8 mouse cellular contexts compared by ENCODE assay signal in genomic region chr12:17175531-17175951, GRCm38 (mm10). TPM values are rescaled to one million over a fixed set of nuclear protein-coding genes. Genes with fewer than 3 reads are reported as not detected.
DNase-seq lines count a peak whose midpoint lies in the region; ATAC-seq and TF ChIP-seq lines count a peak whose summit lies in the region.

No protein-coding gene starts in this region.

- H3K9ac ChIP-seq in lung, embryonic 16.5 days (ENCODE audit: low read length), result peak overlapping the region; percentile 62; the same call in 1 of the 2 replicates
- peak overlapping the region; percentile 76 for H3K9ac ChIP-seq in hindbrain, embryonic 14.5 days

- peaks cover 28% of the 10 kb centered on the region for H3K27me3 ChIP-seq in lung, embryonic 16.5 days (ENCODE audit: control insufficient read depth, insufficient read depth, low read depth, low read length)
- H3K27me3 ChIP-seq in hindbrain, embryonic 14.5 days (ENCODE audit: control insufficient read depth, insufficient read depth, low read length), result peaks cover 22% of the 10 kb centered on the region
- no peaks in the 10 kb centered on the region for H3K27me3 ChIP-seq in myocyte (ENCODE audit: control insufficient read depth, insufficient read depth, insufficient read length)

- no peak for ATAC-seq in lung, embryonic 16.5 days (ENCODE audit: low read depth)
- ATAC-seq in hindbrain, embryonic 14.5 days (ENCODE audit: low FRiP score), result no peak

- 10% methylated on average over 25 of the region's 25 CpGs for WGBS in lung, embryonic 16.5 days
- 15% methylated on average over 25 of the region's 25 CpGs for WGBS in hindbrain, embryonic 14.5 days

- H3K9me3 ChIP-seq in lung, embryonic 16.5 days (ENCODE audit: control insufficient read depth, low read length), result no peaks in the 10 kb centered on the region
- H3K9me3 ChIP-seq in hindbrain, embryonic 14.5 days (ENCODE audit: control insufficient read depth, low read length), result no peaks in the 10 kb centered on the region

- H3K4me3 ChIP-seq in lung, embryonic 16.5 days (ENCODE audit: low read length), result peak overlapping the region; percentile 53
- peak overlapping the region; percentile 56 for H3K4me3 ChIP-seq in hindbrain, embryonic 14.5 days (replicated peaks; ENCODE audit: low read length)
- H3K4me3 ChIP-seq in myocyte, result peak overlapping the region; percentile 16

- H3K4me2 ChIP-seq in lung, embryonic 16.5 days (ENCODE audit: low read depth, low read length), result peak overlapping the region; percentile 91
- H3K4me2 ChIP-seq in hindbrain, embryonic 14.5 days (replicated peaks), result peak overlapping the region; percentile 90
- peak overlapping the region; percentile 71 for H3K4me2 ChIP-seq in myocyte (ENCODE audit: low read depth)

- H3K79me2 ChIP-seq in myocyte (ENCODE audit: control insufficient read depth, insufficient read depth), result no peaks in the 10 kb centered on the region

- H3K4me1 ChIP-seq in lung, embryonic 16.5 days (replicated peaks; ENCODE audit: control insufficient read depth, insufficient read depth, low read length), result peaks cover 10% of the 10 kb centered on the region
- H3K4me1 ChIP-seq in hindbrain, embryonic 14.5 days (replicated peaks; ENCODE audit: control insufficient read depth, insufficient read depth, low read length), result peaks cover 4% of the 10 kb centered on the region; the same call in 1 of the 2 replicates

- H3K36me3 ChIP-seq in lung, embryonic 16.5 days (ENCODE audit: control insufficient read depth, insufficient read depth, low read length), result no peaks in the 10 kb centered on the region
- no peaks in the 10 kb centered on the region for H3K36me3 ChIP-seq in hindbrain, embryonic 14.5 days (replicated peaks; ENCODE audit: control insufficient read depth, insufficient read depth)
- H3K36me3 ChIP-seq in myocyte (ENCODE audit: control insufficient read depth, insufficient read depth), result no peaks in the 10 kb centered on the region

- no peak overlapping the region for H3K27ac ChIP-seq in lung, embryonic 16.5 days (ENCODE audit: low read length)
- no peak overlapping the region for H3K27ac ChIP-seq in hindbrain, embryonic 14.5 days

- TF ChIP-seq POLR2A in myocyte (IDR thresholded peaks at IDR 0.05; ENCODE audit: insufficient read length, low read depth), result no peak

- peak overlapping the region; percentile 25 for H3ac ChIP-seq in myocyte (ENCODE audit: control insufficient read depth, insufficient read length)

- peak; percentile 11 for DNase-seq in adrenal gland, postnatal 10 days
- DNase-seq in adrenal gland, postnatal 4 days (ENCODE audit: low spot score in 2 of 2), result no peak
- no peak for DNase-seq in lung, postnatal 25 days (ENCODE audit: low spot score)
- peak; percentile 34 for DNase-seq in hindbrain, embryonic 14.5 days (ENCODE audit: low spot score)
- no peak for DNase-seq in urinary bladder, postnatal 25 days (ENCODE audit: low spot score)
- no peak for DNase-seq in thymus, postnatal 14 days

TF ChIP-seq in myocyte, 11 proteins besides CTCF, POLR2A, EP300 and RAD21:
- TF ChIP-seq USF1 (IDR thresholded peaks at IDR 0.05; ENCODE audit: low read depth), result no peak
- TF ChIP-seq MYOD1 (IDR thresholded peaks at IDR 0.05; ENCODE audit: control insufficient read depth in 1 of 3, insufficient read length in 2 of 3, low read depth in 2 of 3), result no peak
- TF ChIP-seq MAX (IDR thresholded peaks at IDR 0.05; ENCODE audit: low read depth), result no peak
- no peak for TF ChIP-seq SRF (IDR thresholded peaks at IDR 0.05; ENCODE audit: control insufficient read depth, insufficient read length, low read depth)
- no peak for TF ChIP-seq POLR2AphosphoS2 (IDR thresholded peaks at IDR 0.05; ENCODE audit: insufficient read length, low read depth)
- TF ChIP-seq TCF3 (IDR thresholded peaks at IDR 0.05; ENCODE audit: insufficient read length, low read depth), result no peak
- TF ChIP-seq MYOG (IDR thresholded peaks at IDR 0.05; ENCODE audit: control insufficient read depth in 1 of 3, insufficient read depth in 1 of 3, insufficient read length in 2 of 3, low read depth in 2 of 3), result no peak
- no peak for TF ChIP-seq CEBPB (IDR thresholded peaks at IDR 0.05; ENCODE audit: insufficient read depth, poor library complexity, severe bottlenecking)
- TF ChIP-seq REST (IDR thresholded peaks at IDR 0.05; ENCODE audit: insufficient read depth, insufficient read length), result no peak
TF ChIP-seq in myocyte: peak in this region for 0.

RNA-seq across cellular contexts. Expression of gene Kcnf1, which starts 1.1 kb away (rescaled TPM):
- under 1 TPM; 0.27 to 0.30 TPM for total RNA-seq in adrenal gland, postnatal 10 days (2021)
- under 1 TPM; 0.59 to 0.87 TPM for total RNA-seq in adrenal gland, postnatal 4 days (2021)
- polyA plus RNA-seq in lung, embryonic 16.5 days (2015; fragmentation: Nextera tagmentation; extraction: Ambion mirVana), result 0.29 and 0.40 TPM in 2 replicates
- 2.8 and 3.3 TPM in 2 replicates for polyA plus RNA-seq in hindbrain, embryonic 14.5 days (2014; fragmentation: Nextera tagmentation; extraction: Ambion mirVana)
- 1.7 TPM for polyA plus RNA-seq in myocyte (2012; fragmentation: generic; extraction: Trizol)

Comparison
In these comparisons a context has a peak if more than half of its experiments do, and no peak if none do; other contexts are left out.
1. DNase-seq: peak in adrenal gland, postnatal 10 days (single experiment) and hindbrain, embryonic 14.5 days (single experiment); none in adrenal gland, postnatal 4 days (0 of 2), lung, postnatal 25 days (single experiment), urinary bladder, postnatal 25 days (single experiment) and thymus, postnatal 14 days (single experiment).
2. Peak in every context shown above with its lines, with median percentiles within 50 percentile points of each other: H3K4me2 ChIP-seq and H3K4me3 ChIP-seq.